Mouse (Mus musculus) C2C12 (cell line): ENCODE data around the gene Lrrc8d. TPM values are rescaled to one million over a fixed set of nuclear protein-coding genes. Genes with fewer than 3 reads are reported as not detected.

ENCODE experiments used
- H3K27me3 ChIP-seq: one replicate; pipeline ENCODE4 v1.6.1; 2011; ENCODE audit not compliant: control insufficient read depth, insufficient read depth, insufficient read length
- H3K36me3 ChIP-seq: one replicate; pipeline ENCODE4 v1.6.1; 2011; ENCODE audit not compliant: control insufficient read depth, insufficient read depth
- H3K4me3 ChIP-seq: one replicate; pipeline ENCODE4 v1.5.1; 2011; ENCODE audit warnings: mild to moderate bottlenecking, control low read depth; ENCODE audit not compliant: poor library complexity, insufficient read depth, severe bottlenecking
- H3K79me2 ChIP-seq: one replicate; pipeline ENCODE4 v1.6.1; 2011; ENCODE audit not compliant: control insufficient read depth, insufficient read depth
- H3K79me3 ChIP-seq: one replicate; pipeline ENCODE4 v1.6.1; 2011; ENCODE audit warnings: low read depth, control low read depth
- H3ac ChIP-seq: one replicate; pipeline ENCODE3; 2011; ENCODE audit warnings: low read depth; ENCODE audit not compliant: control insufficient read depth, insufficient read length
- CEBPB ChIP-seq: IDR thresholded peaks from one replicate; pipeline ENCODE4 v1.6.1; 2011; ENCODE audit warnings: low read depth, mild to moderate bottlenecking, control low read depth, moderate library complexity
- CTCF ChIP-seq: IDR thresholded peaks from one replicate; pipeline ENCODE4 v1.5.1; 2011; ENCODE audit not compliant: control insufficient read depth, insufficient read depth, insufficient read length
- FOSL1 ChIP-seq: IDR thresholded peaks from one replicate; pipeline ENCODE4 v1.8.0; 2011; ENCODE audit warnings: mild to moderate bottlenecking, low read length; ENCODE audit not compliant: poor library complexity, insufficient read depth, severe bottlenecking
- MAX ChIP-seq: IDR thresholded peaks from one replicate; pipeline ENCODE4 v1.6.1; 2011; ENCODE audit warnings: mild to moderate bottlenecking, control low read depth
- MYOD1 ChIP-seq: IDR thresholded peaks from one replicate; pipeline ENCODE4 v1.6.1; 2011; ENCODE audit warnings: low read depth; ENCODE audit not compliant: control insufficient read depth, insufficient read length
- MYOG ChIP-seq: IDR thresholded peaks from one replicate; pipeline ENCODE4 v1.6.1; 2011; ENCODE audit not compliant: control insufficient read depth, insufficient read length; ENCODE audit errors: extremely low read depth
- USF1 ChIP-seq: IDR thresholded peaks from one replicate; pipeline ENCODE4 v1.6.1; 2011; ENCODE audit warnings: low read depth, mild to moderate bottlenecking, control low read depth, moderate library complexity
- polyA plus RNA-seq: library from polyadenylated mRNA; unstranded; fragments of >200 nt; fragmentation: generic; extraction: Trizol; gene quantifications from one replicate; pipeline ENCODE4 v1.2.1, GENCODE M21; 2012; ENCODE audit warnings: missing spikeins

Gene Lrrc8d
- polyA plus RNA-seq, 1 experiment: 21.1 TPM

DNA sequence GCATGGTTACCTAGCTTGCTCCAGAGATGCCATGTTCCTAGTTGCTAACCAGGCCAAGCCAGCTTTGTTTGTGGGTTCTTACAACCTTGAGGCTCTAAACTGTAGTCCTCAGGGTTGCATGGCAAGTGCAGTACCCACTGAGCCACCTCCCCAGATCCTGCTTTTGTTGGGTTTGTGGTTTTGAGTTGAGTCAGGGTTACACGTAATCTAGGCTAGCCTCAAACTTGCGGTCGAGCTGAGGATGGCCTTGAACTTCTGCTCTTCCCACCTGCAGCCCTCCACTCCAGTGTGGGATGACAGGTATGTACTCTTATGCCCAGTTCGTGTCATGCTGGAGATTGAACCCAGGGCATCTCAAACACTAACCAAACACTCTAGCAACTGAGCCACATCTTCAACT lies 24.3 kb upstream of the Lrrc8d start:
- Histone ChIP-seq H3K36me3 (no peaks in the 10 kb centered on the region), H3ac (no peak overlapping the region), H3K4me3 (no peak overlapping the region), H3K79me2 (no peaks in the 10 kb centered on the region), H3K79me3 (no peaks in the 10 kb centered on the region), H3K27me3 (no peaks in the 10 kb centered on the region)
- no peak for TF ChIP-seq MAX
- no peak for TF ChIP-seq MYOG
- TF ChIP-seq USF1: no peak

DNA sequence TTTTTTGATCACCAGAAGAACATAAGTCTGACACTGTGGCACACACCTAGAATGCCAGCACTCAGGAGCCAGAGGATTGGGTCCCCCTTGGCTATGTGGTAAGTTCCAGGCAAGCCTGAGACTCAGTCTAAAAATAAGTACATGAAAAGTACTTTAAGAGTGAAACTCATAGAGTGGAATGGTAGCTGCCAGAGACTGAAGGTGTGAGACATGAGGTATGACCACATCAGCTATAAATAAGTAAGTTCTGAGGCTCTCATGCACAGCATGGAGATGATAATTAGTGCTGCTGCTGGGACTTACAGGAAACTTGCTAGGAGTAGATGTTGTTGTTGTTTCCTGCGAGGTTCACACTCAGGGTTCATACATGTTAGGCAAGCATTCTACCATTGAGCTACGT lies 22.7 kb upstream of the Lrrc8d start:
- no peak for TF ChIP-seq MYOG
- H3ac ChIP-seq: no peak overlapping the region
- no peaks in the 10 kb centered on the region for H3K79me3 ChIP-seq
- H3K4me3 ChIP-seq: no peak overlapping the region
- H3K36me3 ChIP-seq: no peaks in the 10 kb centered on the region
- H3K79me2 ChIP-seq: no peaks in the 10 kb centered on the region
- no peaks in the 10 kb centered on the region for H3K27me3 ChIP-seq

DNA sequence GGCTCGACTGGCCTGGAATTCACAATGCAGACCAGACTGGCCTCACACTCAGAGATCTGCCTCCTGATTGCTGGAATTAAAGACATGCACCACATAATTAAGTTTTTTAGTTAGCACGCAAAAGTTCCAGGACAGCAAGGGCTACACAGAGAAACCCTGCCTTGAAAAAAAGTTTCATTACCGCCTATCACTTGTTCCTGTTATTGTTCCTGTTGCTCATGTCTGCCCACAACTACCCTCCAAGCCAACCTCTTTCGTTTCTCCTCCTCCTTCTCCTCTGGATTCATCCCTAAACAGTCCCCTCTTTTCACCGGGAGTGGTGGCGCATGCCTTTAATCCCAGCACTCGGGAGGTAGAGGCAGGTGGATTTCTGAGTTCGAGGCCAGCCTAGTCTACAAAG lies 21.5 kb upstream of the Lrrc8d start:
- Histone ChIP-seq H3K79me2 (no peaks in the 10 kb centered on the region), H3K79me3 (no peaks in the 10 kb centered on the region), H3ac (no peak overlapping the region), H3K27me3 (no peaks in the 10 kb centered on the region), H3K4me3 (no peak overlapping the region), H3K36me3 (no peaks in the 10 kb centered on the region)
- TF ChIP-seq USF1 (no peak), CEBPB (no peak), MYOG (no peak), MAX (no peak), CTCF (no peak), FOSL1 (no peak), MYOD1 (no peak)

DNA sequence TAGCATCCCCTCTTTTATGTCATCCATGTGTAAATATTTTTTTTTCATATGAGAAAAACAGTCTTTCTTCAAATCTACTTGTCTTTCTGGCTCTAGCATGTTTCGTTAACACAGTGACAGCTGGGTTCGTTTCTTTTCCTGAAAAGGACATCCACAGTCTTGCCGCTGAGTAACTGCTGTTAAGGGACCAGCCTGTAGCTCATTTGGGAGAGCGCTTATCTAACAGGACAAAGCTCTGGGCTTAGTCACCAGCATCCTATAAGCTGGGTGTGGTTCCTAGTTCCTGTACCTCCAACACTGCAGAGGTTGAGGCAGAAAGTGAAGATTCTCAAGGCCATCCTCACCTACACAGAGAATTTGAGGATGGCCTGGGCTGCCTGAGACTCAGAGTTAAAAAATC lies 20.5 kb upstream of the Lrrc8d start:
- Histone ChIP-seq H3ac (no peak overlapping the region), H3K79me3 (no peaks in the 10 kb centered on the region), H3K4me3 (no peak overlapping the region), H3K79me2 (no peaks in the 10 kb centered on the region), H3K36me3 (no peaks in the 10 kb centered on the region), H3K27me3 (no peaks in the 10 kb centered on the region)
- TF ChIP-seq USF1: no peak
- peak; percentile 8 for TF ChIP-seq MYOD1

DNA sequence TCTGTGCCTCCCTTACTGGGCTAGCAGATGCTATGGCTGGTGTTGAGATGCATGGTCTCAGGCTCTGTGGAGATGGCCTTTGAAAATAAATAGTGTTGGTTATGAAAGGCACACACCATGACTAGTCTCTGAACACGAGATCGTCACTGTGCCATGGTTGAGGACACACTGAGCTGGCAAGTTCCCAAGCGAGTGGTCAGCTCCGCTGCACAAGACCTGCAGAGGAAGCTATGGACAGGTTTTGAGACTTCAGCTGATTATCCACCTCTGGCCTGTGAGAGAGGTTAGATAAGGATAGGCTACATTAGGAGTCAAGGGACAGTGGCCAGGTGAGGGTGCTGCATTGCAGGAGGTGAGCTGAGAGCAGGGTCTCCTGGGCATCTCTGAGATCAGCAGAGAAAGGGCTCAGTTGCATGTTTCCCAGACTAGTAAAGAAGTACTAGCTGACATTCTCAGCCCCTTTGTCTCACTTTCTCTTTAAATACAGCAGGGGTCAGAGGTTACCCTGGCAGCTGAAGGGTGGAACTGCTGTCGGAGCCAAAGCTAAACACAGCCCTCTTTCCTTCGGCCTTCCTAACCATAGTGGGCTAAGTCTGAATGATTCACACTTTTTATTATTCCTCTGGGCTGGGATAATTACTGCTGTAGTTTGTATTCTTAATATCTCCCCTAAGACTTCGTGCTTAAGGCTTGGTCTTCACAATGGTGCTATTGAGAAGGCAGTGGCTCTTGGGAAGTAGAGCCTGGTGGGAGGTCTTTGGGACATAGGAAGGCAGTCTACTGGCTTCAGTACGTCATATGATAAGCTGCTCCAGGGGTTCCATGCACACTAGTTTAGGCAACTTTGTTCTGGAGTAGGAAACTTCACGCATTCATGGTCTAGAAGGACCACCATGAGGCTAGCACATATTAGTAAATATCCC lies 19.6 kb upstream of the Lrrc8d start:
- Histone ChIP-seq H3K36me3 (no peaks in the 10 kb centered on the region), H3K4me3 (no peak overlapping the region), H3K79me3 (no peaks in the 10 kb centered on the region), H3ac (no peak overlapping the region), H3K27me3 (no peaks in the 10 kb centered on the region), H3K79me2 (no peaks in the 10 kb centered on the region)
- no peak for TF ChIP-seq MYOG
- TF ChIP-seq USF1: no peak
- peak; percentile 5 for TF ChIP-seq FOSL1
- no peak for TF ChIP-seq MYOD1
- TF ChIP-seq MAX: peak; percentile 50

DNA sequence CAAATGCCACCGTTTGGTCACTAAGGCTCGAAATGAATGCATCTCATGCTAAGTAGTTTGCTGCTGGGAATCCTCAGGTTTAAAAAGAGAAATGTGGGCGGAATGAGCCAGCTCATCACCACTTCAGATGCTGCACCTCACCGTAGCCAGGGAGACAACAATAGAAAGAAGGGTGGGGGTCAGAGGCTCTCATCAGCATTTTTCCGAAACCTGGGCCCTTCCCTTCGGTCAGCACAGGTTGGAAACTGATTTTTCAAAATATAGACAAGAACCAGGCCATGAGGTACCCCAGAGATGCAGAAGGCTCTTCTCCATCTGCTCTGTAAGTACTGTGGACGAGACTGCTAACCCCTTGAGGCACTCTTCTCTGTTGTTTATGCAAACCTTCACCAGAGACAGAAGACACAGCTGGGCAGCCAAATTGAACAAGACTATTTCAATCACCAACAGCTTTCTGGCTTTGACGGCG lies 17.6 kb upstream of the Lrrc8d start:
- TF ChIP-seq MYOD1 (no peak), CEBPB (no peak), MYOG (no peak), USF1 (no peak), CTCF (no peak), FOSL1 (no peak), MAX (no peak)
- H3K27me3 ChIP-seq: no peaks in the 10 kb centered on the region
- H3K79me3 ChIP-seq: no peaks in the 10 kb centered on the region
- H3K36me3 ChIP-seq: no peaks in the 10 kb centered on the region
- no peak overlapping the region for H3K4me3 ChIP-seq
- no peaks in the 10 kb centered on the region for H3K79me2 ChIP-seq
- H3ac ChIP-seq: no peak overlapping the region
